Mouse (Mus musculus): ENCODE results near the gene A030014E15Rik. TPM values are rescaled to one million over a fixed set of nuclear protein-coding genes. Genes with fewer than 3 reads are reported as not detected.
A peak's percentile ranks its signal among the peaks of the same experiment; 100 is the strongest.

A030014E15Rik gene
- not detected in 2 replicates for total RNA-seq (2012; rRNA removed)

DNA sequence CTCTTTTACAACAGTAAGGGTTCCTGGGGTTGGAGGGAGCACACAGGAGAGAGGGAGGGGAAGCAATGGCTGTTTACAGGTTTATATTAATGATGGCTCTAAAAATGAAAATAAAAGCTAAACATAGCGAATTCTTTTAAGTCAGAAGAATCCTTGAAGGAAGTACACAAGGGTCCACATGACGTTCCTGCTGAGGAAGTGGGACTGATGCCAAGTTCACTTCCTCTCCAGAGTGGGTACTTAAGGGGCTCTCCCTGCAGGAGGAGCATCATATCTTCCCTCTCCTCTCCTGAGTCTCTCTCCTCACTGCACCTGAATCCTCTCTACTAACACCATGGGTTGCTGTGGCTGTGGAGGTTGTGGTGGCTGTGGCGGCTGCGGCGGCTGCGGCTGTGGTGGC, at the start of gene A030014E15Rik:
Gene A030014E15Rik (plus strand): TSS at position 268 of the 400 bp plus-strand sequence.
- no peaks in the 10 kb centered on the region for H3K4me1 ChIP-seq (ENCODE audit: control insufficient read depth in 2 of 2, insufficient read depth in 2 of 2, low read length in 2 of 2, poor library complexity in 1 of 2)
- no peak for TF ChIP-seq ZNF384 (IDR thresholded peaks at IDR 0.05; ENCODE audit: low read depth, low read length)
- no peak for TF ChIP-seq MAFK (IDR thresholded peaks at IDR 0.05; ENCODE audit: insufficient read depth, low read depth, low read length)
- TF ChIP-seq CHD2 (IDR thresholded peaks at IDR 0.05; ENCODE audit: low read depth, low read length): no peak
- TF ChIP-seq ZC3H11A (IDR thresholded peaks at IDR 0.05; ENCODE audit: borderline replicate concordance, low read depth, low read length): no peak
- no peak for TF ChIP-seq HCFC1 (IDR thresholded peaks at IDR 0.05; ENCODE audit: borderline replicate concordance, insufficient read depth, low read length)
- H3K9me3 ChIP-seq (ENCODE audit: control insufficient read depth, insufficient read depth, low read depth, low read length): no peaks in the 10 kb centered on the region
- H3K9ac ChIP-seq (ENCODE audit: insufficient read depth, low read depth, low read length, poor library complexity, severe bottlenecking): no peak within 1 kb of the TSS
- H3K27ac ChIP-seq (ENCODE audit: insufficient read depth, low read depth, low read length, poor library complexity, severe bottlenecking): no peak within 1 kb of the TSS
- H3K4me3 ChIP-seq (ENCODE audit: insufficient read depth in 1 of 2, low read depth in 1 of 2, low read length in 2 of 2, poor library complexity in 1 of 2, severe bottlenecking in 1 of 2): peak within 1 kb of the TSS; percentile 52 to 57; a peak in 3 of 4 replicates
- in situ Hi-C loops (cut with MboI; ENCODE audit: low sequenced_read_pairs in 2 of 2, unreplicated experiment in 2 of 2): no loop called here
- no peaks in the 10 kb centered on the region for H3K36me3 ChIP-seq (ENCODE audit: control insufficient read depth, insufficient read depth, low read length, poor library complexity, severe bottlenecking)
- DNase-seq (ENCODE audit: low read depth, low spot score): no peak

DNA sequence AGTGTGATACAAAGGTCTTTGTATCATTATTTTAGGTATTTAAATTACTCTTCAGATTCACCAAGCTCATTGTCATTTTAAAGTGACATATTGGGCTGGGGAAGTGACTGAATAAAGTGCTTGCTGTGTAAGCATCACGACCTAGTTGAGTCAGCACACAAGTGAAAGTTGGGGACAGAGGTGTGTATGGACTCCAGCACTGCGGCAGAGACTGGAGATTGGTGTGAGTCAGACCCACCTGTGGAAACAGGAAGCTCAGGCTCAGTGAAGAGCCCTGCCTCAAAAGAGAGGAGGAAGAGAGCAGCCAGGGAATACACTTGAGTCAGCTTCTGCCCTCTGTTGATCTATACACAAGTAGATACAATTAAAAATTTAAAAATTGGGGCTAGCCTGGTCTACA, 45.5 kb upstream of the A030014E15Rik start:
- in situ Hi-C loops (cut with MboI; ENCODE audit: low sequenced_read_pairs in 2 of 2, unreplicated experiment in 2 of 2): no loop called here
- Histone ChIP-seq H3K36me3 (ENCODE audit: control insufficient read depth, insufficient read depth, low read length, poor library complexity, severe bottlenecking) (peaks cover 12% of the 10 kb centered on the region), H3K27ac (ENCODE audit: insufficient read depth, low read depth, low read length, poor library complexity, severe bottlenecking) (no peak overlapping the region), H3K9me3 (ENCODE audit: control insufficient read depth, insufficient read depth, low read depth, low read length) (no peaks in the 10 kb centered on the region), H3K4me3 (ENCODE audit: insufficient read depth in 1 of 2, low read depth in 1 of 2, low read length in 2 of 2, poor library complexity in 1 of 2, severe bottlenecking in 1 of 2) (no peak overlapping the region), H3K4me1 (ENCODE audit: control insufficient read depth in 2 of 2, insufficient read depth in 2 of 2, low read length in 2 of 2, poor library complexity in 1 of 2) (peaks cover 0 to 2% of the 10 kb centered on the region in 2 experiments; a peak in 1 of 4 replicates), H3K9ac (ENCODE audit: insufficient read depth, low read depth, low read length, poor library complexity, severe bottlenecking) (no peak overlapping the region)
- 0 out of 2 replicates have a peak, but pooled peaks have one; percentile 7 for TF ChIP-seq MAFK (IDR thresholded peaks at IDR 0.05; ENCODE audit: insufficient read depth, low read depth, low read length)
- no peak for TF ChIP-seq CHD2 (IDR thresholded peaks at IDR 0.05; ENCODE audit: low read depth, low read length)
- no peak for TF ChIP-seq HCFC1 (IDR thresholded peaks at IDR 0.05; ENCODE audit: borderline replicate concordance, insufficient read depth, low read length)
- TF ChIP-seq ZC3H11A (IDR thresholded peaks at IDR 0.05; ENCODE audit: borderline replicate concordance, low read depth, low read length): no peak
- no peak for TF ChIP-seq ZNF384 (IDR thresholded peaks at IDR 0.05; ENCODE audit: low read depth, low read length)
- no peak for DNase-seq (ENCODE audit: low read depth, low spot score)

- no peak for DNase-seq (ENCODE audit: low read depth, low spot score)
- no peaks in the 10 kb centered on the region for H3K9me3 ChIP-seq (ENCODE audit: control insufficient read depth, insufficient read depth, low read depth, low read length)
- no peak for TF ChIP-seq CHD2 (IDR thresholded peaks at IDR 0.05; ENCODE audit: low read depth, low read length)
- TF ChIP-seq MAFK (IDR thresholded peaks at IDR 0.05; ENCODE audit: insufficient read depth, low read depth, low read length): no peak
- TF ChIP-seq ZNF384 (IDR thresholded peaks at IDR 0.05; ENCODE audit: low read depth, low read length): no peak
- no peak for TF ChIP-seq HCFC1 (IDR thresholded peaks at IDR 0.05; ENCODE audit: borderline replicate concordance, insufficient read depth, low read length)
- TF ChIP-seq ZC3H11A (IDR thresholded peaks at IDR 0.05; ENCODE audit: borderline replicate concordance, low read depth, low read length): no peak
- H3K36me3 ChIP-seq (ENCODE audit: control insufficient read depth, insufficient read depth, low read length, poor library complexity, severe bottlenecking): peaks cover 14% of the 10 kb centered on the region
- no peak overlapping the region for H3K27ac ChIP-seq (ENCODE audit: insufficient read depth, low read depth, low read length, poor library complexity, severe bottlenecking)
- H3K4me3 ChIP-seq (ENCODE audit: insufficient read depth in 1 of 2, low read depth in 1 of 2, low read length in 2 of 2, poor library complexity in 1 of 2, severe bottlenecking in 1 of 2): no peak overlapping the region
- H3K4me1 ChIP-seq (ENCODE audit: control insufficient read depth in 2 of 2, insufficient read depth in 2 of 2, low read length in 2 of 2, poor library complexity in 1 of 2): peaks cover 0 to under 1% of the 10 kb centered on the region in 2 experiments; a peak in 1 of 4 replicates
- no peak overlapping the region for H3K9ac ChIP-seq (ENCODE audit: insufficient read depth, low read depth, low read length, poor library complexity, severe bottlenecking)
- in situ Hi-C loops (cut with MboI; ENCODE audit: low sequenced_read_pairs in 2 of 2, unreplicated experiment in 2 of 2): no loop called here
Observed at GRCm38 (mm10) chr1:82880196-82880595, 44.5 kb upstream of the A030014E15Rik start.

DNA sequence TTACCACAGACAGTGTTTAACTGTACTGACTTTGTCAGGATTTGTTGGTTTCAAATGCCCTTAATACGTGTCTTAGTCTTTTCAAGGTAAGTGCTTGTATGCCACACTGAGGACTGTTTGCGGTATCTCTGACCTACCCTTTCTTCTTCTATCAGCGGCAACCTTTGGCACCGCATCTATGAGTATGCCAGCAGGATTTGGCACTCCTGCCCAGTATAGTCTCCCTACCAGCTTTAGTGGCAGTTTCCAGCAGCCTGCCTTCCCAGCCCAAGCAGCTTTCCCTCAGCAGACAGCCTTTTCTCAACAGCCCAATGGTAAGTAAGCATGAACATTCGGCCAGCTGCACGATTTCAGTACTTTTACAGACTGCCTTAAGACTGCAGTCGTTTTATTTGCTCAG, 31.4 kb upstream of the A030014E15Rik start:
- in situ Hi-C loops (cut with MboI; ENCODE audit: low sequenced_read_pairs in 2 of 2, unreplicated experiment in 2 of 2): no loop called here
- DNase-seq (ENCODE audit: low read depth, low spot score): no peak
- Histone ChIP-seq H3K4me1 (ENCODE audit: control insufficient read depth in 2 of 2, insufficient read depth in 2 of 2, low read length in 2 of 2, poor library complexity in 1 of 2) (no peaks in the 10 kb centered on the region), H3K36me3 (ENCODE audit: control insufficient read depth, insufficient read depth, low read length, poor library complexity, severe bottlenecking) (peaks cover 9% of the 10 kb centered on the region), H3K9ac (ENCODE audit: insufficient read depth, low read depth, low read length, poor library complexity, severe bottlenecking) (no peak overlapping the region), H3K27ac (ENCODE audit: insufficient read depth, low read depth, low read length, poor library complexity, severe bottlenecking) (no peak overlapping the region), H3K4me3 (ENCODE audit: insufficient read depth in 1 of 2, low read depth in 1 of 2, low read length in 2 of 2, poor library complexity in 1 of 2, severe bottlenecking in 1 of 2) (no peak overlapping the region), H3K9me3 (ENCODE audit: control insufficient read depth, insufficient read depth, low read depth, low read length) (no peaks in the 10 kb centered on the region)
- TF ChIP-seq ZC3H11A (IDR thresholded peaks at IDR 0.05; ENCODE audit: borderline replicate concordance, low read depth, low read length) (no peak), HCFC1 (IDR thresholded peaks at IDR 0.05; ENCODE audit: borderline replicate concordance, insufficient read depth, low read length) (no peak), ZNF384 (IDR thresholded peaks at IDR 0.05; ENCODE audit: low read depth, low read length) (no peak), CHD2 (IDR thresholded peaks at IDR 0.05; ENCODE audit: low read depth, low read length) (no peak), MAFK (IDR thresholded peaks at IDR 0.05; ENCODE audit: insufficient read depth, low read depth, low read length) (no peak)
